In genomic region chr5:112285548-112286085, GRCm38 (mm10) we compare ENCODE assay signal across 16 mouse cellular contexts. TPM values are rescaled to one million over a fixed set of nuclear protein-coding genes. Genes with fewer than 3 reads are reported as not detected.
DNase-seq lines count a peak whose midpoint lies in the region; ATAC-seq and TF ChIP-seq lines count a peak whose summit lies in the region.
"Had no signal": no experiment of that assay in that cellular context is flagged by ENCODE, and none has a peak within 500 bp of the region (broad histone marks: within the 10 kb centered on the region; RNA-seq: fewer than 3 reads in every experiment).

No protein-coding gene starts in this region.

- no peak overlapping the region for H3K4me3 ChIP-seq in heart, postnatal 0 days (ENCODE audit: low read depth, low read length)
- H3K4me3 ChIP-seq in heart, embryonic 12.5 days, result no peak overlapping the region
- no peak overlapping the region for H3K4me3 ChIP-seq in spleen, adult 2 months (ENCODE audit: extremely low read depth, insufficient read depth, insufficient read length)
- H3K4me3 ChIP-seq in forebrain, embryonic 14.5 days (ENCODE audit: low read depth, low read length), result no peak overlapping the region
- H3K4me3 ChIP-seq: hindbrain, embryonic 10.5 days; midbrain, embryonic 12.5 days; stomach, embryonic 15.5 days had no signal

- no peak for DNase-seq in heart, postnatal 0 days (ENCODE audit: low spot score)
- DNase-seq in spleen, adult 2 months (ENCODE audit: low read depth in 1 of 2, low spot score in 2 of 2), result no peak
- DNase-seq in spleen, adult 12 weeks (ENCODE audit: low spot score), result no peak
- peak; percentile 51 for DNase-seq in splenic B cell, adult 2 months (ENCODE audit: low read depth, low spot score)
- no peak for DNase-seq in forebrain, embryonic 14.5 days (ENCODE audit: low spot score)
- DNase-seq: cerebellum, adult 9-11 months; kidney, postnatal 14 days; lung, adult 2 months; right cerebral cortex, postnatal 4 days had no signal

- peaks cover 52% of the 10 kb centered on the region for H3K4me1 ChIP-seq in heart, postnatal 0 days (ENCODE audit: control insufficient read depth, insufficient read depth)
- peaks cover 83% of the 10 kb centered on the region for H3K4me1 ChIP-seq in heart, embryonic 12.5 days (replicated peaks)
- H3K4me1 ChIP-seq in spleen, adult 2 months (ENCODE audit: control insufficient read depth, insufficient read depth, insufficient read length), result peaks cover 56% of the 10 kb centered on the region
- no peaks in the 10 kb centered on the region for H3K4me1 ChIP-seq in forebrain, embryonic 14.5 days (ENCODE audit: control insufficient read depth, insufficient read depth, low read length)

- no peak for TF ChIP-seq POLR2A in spleen, adult 2 months (IDR thresholded peaks at IDR 0.05; ENCODE audit: low read depth, low read length)

- TF ChIP-seq CTCF in heart, postnatal 0 days (IDR thresholded peaks at IDR 0.05; ENCODE audit: low read depth), result no peak
- no peak for TF ChIP-seq CTCF in spleen, adult 2 months (IDR thresholded peaks at IDR 0.05; ENCODE audit: extremely low read depth, insufficient read depth, insufficient read length, insufficient replicate concordance)

- H3K36me3 ChIP-seq in heart, postnatal 0 days (replicated peaks; ENCODE audit: control insufficient read depth, insufficient read depth, low read length), result no peaks in the 10 kb centered on the region
- no peaks in the 10 kb centered on the region for H3K36me3 ChIP-seq in heart, embryonic 12.5 days
- no peaks in the 10 kb centered on the region for H3K36me3 ChIP-seq in spleen, adult 2 months (ENCODE audit: control insufficient read depth, insufficient read depth, low read length)
- H3K36me3 ChIP-seq in splenic B cell, adult 2 months (ENCODE audit: control insufficient read depth, insufficient read depth, low read length, poor library complexity, severe bottlenecking), result no peaks in the 10 kb centered on the region
- no peaks in the 10 kb centered on the region for H3K36me3 ChIP-seq in forebrain, embryonic 14.5 days (ENCODE audit: control insufficient read depth, insufficient read depth, low read length)
- H3K36me3 ChIP-seq: hindbrain, embryonic 10.5 days; stomach, embryonic 15.5 days had no signal

- H3K4me2 ChIP-seq in heart, postnatal 0 days (ENCODE audit: low read depth, low read length), result no peak overlapping the region
- H3K4me2 ChIP-seq in heart, embryonic 12.5 days, result no peak overlapping the region
- H3K4me2 ChIP-seq in forebrain, embryonic 14.5 days (ENCODE audit: low read length), result no peak overlapping the region
- H3K4me2 ChIP-seq: midbrain, embryonic 12.5 days; stomach, embryonic 15.5 days had no signal

- no peaks in the 10 kb centered on the region for H3K27me3 ChIP-seq in heart, postnatal 0 days (ENCODE audit: control insufficient read depth, insufficient read depth, low read length)
- H3K27me3 ChIP-seq in heart, embryonic 12.5 days (replicated peaks), result no peaks in the 10 kb centered on the region
- no peaks in the 10 kb centered on the region for H3K27me3 ChIP-seq in spleen, adult 2 months (ENCODE audit: control insufficient read depth, insufficient read depth, low read length)
- no peaks in the 10 kb centered on the region for H3K27me3 ChIP-seq in splenic B cell, adult 2 months (ENCODE audit: control insufficient read depth, insufficient read depth, low read length, poor library complexity, severe bottlenecking)
- H3K27me3 ChIP-seq in forebrain, embryonic 14.5 days (replicated peaks; ENCODE audit: control insufficient read depth, insufficient read depth, low read length), result no peaks in the 10 kb centered on the region
- H3K27me3 ChIP-seq: CH12.LX; midbrain, embryonic 12.5 days; Patski; stomach, embryonic 15.5 days had no signal

- no peaks in the 10 kb centered on the region for H3K9me3 ChIP-seq in heart, postnatal 0 days (replicated peaks; ENCODE audit: control insufficient read depth, low read length)
- no peaks in the 10 kb centered on the region for H3K9me3 ChIP-seq in heart, embryonic 12.5 days (replicated peaks)
- no peaks in the 10 kb centered on the region for H3K9me3 ChIP-seq in forebrain, embryonic 14.5 days (replicated peaks; ENCODE audit: control insufficient read depth, low read length)
- H3K9me3 ChIP-seq: hindbrain, embryonic 10.5 days; midbrain, embryonic 12.5 days; stomach, embryonic 15.5 days had no signal

- H3K27ac ChIP-seq in heart, postnatal 0 days (ENCODE audit: low read depth), result peak overlapping the region; percentile 78; the same call in 1 of the 2 replicates
- H3K27ac ChIP-seq in heart, embryonic 12.5 days (ENCODE audit: poor library complexity, severe bottlenecking), result no peak overlapping the region
- peak overlapping the region; percentile 26 for H3K27ac ChIP-seq in spleen, adult 2 months (ENCODE audit: insufficient read depth, low read length)
- H3K27ac ChIP-seq in forebrain, embryonic 14.5 days (ENCODE audit: low read depth, low read length), result no peak overlapping the region
- H3K27ac ChIP-seq: hindbrain, embryonic 10.5 days; midbrain, embryonic 12.5 days; stomach, embryonic 15.5 days had no signal

- WGBS in heart, postnatal 0 days, result 83% methylated on average over 7 of the region's 7 CpGs
- 79% methylated on average over 7 of the region's 7 CpGs for WGBS in heart, embryonic 12.5 days
- 44% methylated on average over 7 of the region's 7 CpGs for WGBS in spleen, adult 2 months
- 88% methylated on average over 7 of the region's 7 CpGs for WGBS in forebrain, embryonic 14.5 days

- TF ChIP-seq EP300 in heart, postnatal 0 days (IDR thresholded peaks at IDR 0.05; ENCODE audit: low read depth), result no peak

- H3K9ac ChIP-seq in heart, postnatal 0 days (replicated peaks; ENCODE audit: low read depth, low read length), result no peak overlapping the region
- H3K9ac ChIP-seq in heart, embryonic 12.5 days, result no peak overlapping the region
- no peak overlapping the region for H3K9ac ChIP-seq in forebrain, embryonic 14.5 days (ENCODE audit: low read length)
- H3K9ac ChIP-seq: midbrain, embryonic 12.5 days; stomach, embryonic 15.5 days had no signal

- no peak for ATAC-seq in heart, postnatal 0 days (ENCODE audit: insufficient read depth, low read depth)
- no peak for ATAC-seq in heart, embryonic 12.5 days (ENCODE audit: insufficient number of reproducible peaks, low FRiP score)
- no peak for ATAC-seq in erythroid progenitor cell, adult 5-6 weeks (replicated peaks; ENCODE audit: low FRiP score, poor library complexity, severe bottlenecking)
- ATAC-seq in forebrain, embryonic 14.5 days, result no peak
- ATAC-seq: Patski had no signal

RNA-seq across cellular contexts. Expression of gene Tpst2, which starts 9.1 kb away (rescaled TPM):
- 86.1 and 96.0 TPM in 2 replicates for total RNA-seq in heart, postnatal 0 days (2014; rRNA removed; ENCODE audit: low replicate concordance)
- 42.9 and 43.8 TPM in 2 replicates for polyA plus RNA-seq in heart, postnatal 0 days (2015; fragmentation: Nextera tagmentation; extraction: Ambion mirVana)
- polyA plus RNA-seq in heart, embryonic 12.5 days (2016; fragmentation: Nextera tagmentation; extraction: Ambion mirVana), result 34.4 and 36.4 TPM in 2 replicates
- 102 and 108 TPM in 2 replicates for polyA plus RNA-seq in spleen, adult 2 months (2012; rRNA removed)
- total RNA-seq in erythroid progenitor cell, adult 5-6 weeks (2015; ENCODE audit: low replicate concordance), result 3.4 and 6.5 TPM in 2 replicates
- 5.8 and 19.2 TPM in 2 replicates for total RNA-seq in erythroid progenitor cell, adult 5-6 weeks (2017; ENCODE audit: low replicate concordance)
- 29.5 and 30.6 TPM in 2 replicates for polyA plus RNA-seq in forebrain, embryonic 14.5 days (2014; fragmentation: Nextera tagmentation; extraction: Ambion mirVana)

RNA-seq across cellular contexts. Expression of gene Crybb1, which starts 30.0 kb away (rescaled TPM):
- total RNA-seq in heart, postnatal 0 days (2014; rRNA removed; ENCODE audit: low replicate concordance), result not detected in 2 replicates
- 0.26 and 0.54 TPM in 2 replicates for polyA plus RNA-seq in heart, postnatal 0 days (2015; fragmentation: Nextera tagmentation; extraction: Ambion mirVana)
- 0.46 and 0.67 TPM in 2 replicates for polyA plus RNA-seq in heart, embryonic 12.5 days (2016; fragmentation: Nextera tagmentation; extraction: Ambion mirVana)
- polyA plus RNA-seq in spleen, adult 2 months (2012; rRNA removed), result 0.25 and 0.46 TPM in 2 replicates
- total RNA-seq in erythroid progenitor cell, adult 5-6 weeks (2015; ENCODE audit: low replicate concordance), result not detected in 2 replicates
- not detected in 2 replicates for total RNA-seq in erythroid progenitor cell, adult 5-6 weeks (2017; ENCODE audit: low replicate concordance)
- 2.5 and 4.6 TPM in 2 replicates for polyA plus RNA-seq in forebrain, embryonic 14.5 days (2014; fragmentation: Nextera tagmentation; extraction: Ambion mirVana)
- total RNA-seq: CH12.LX had no signal
- polyA plus RNA-seq: Patski had no signal

RNA-seq across cellular contexts. Expression of gene Cryba4, which starts 33.3 kb away (rescaled TPM):
- 0.39 and 1.6 TPM in 2 replicates for total RNA-seq in heart, postnatal 0 days (2014; rRNA removed; ENCODE audit: low replicate concordance)
- 3.7 and 4.1 TPM in 2 replicates for polyA plus RNA-seq in heart, postnatal 0 days (2015; fragmentation: Nextera tagmentation; extraction: Ambion mirVana)
- 0.57 and 0.64 TPM in 2 replicates for polyA plus RNA-seq in heart, embryonic 12.5 days (2016; fragmentation: Nextera tagmentation; extraction: Ambion mirVana)
- polyA plus RNA-seq in spleen, adult 2 months (2012; rRNA removed), result 1.5 and 2.6 TPM in 2 replicates
- not detected in 2 replicates for total RNA-seq in erythroid progenitor cell, adult 5-6 weeks (2015; ENCODE audit: low replicate concordance)
- not detected in 2 replicates for total RNA-seq in erythroid progenitor cell, adult 5-6 weeks (2017; ENCODE audit: low replicate concordance)
- polyA plus RNA-seq in forebrain, embryonic 14.5 days (2014; fragmentation: Nextera tagmentation; extraction: Ambion mirVana), result 1.4 and 2.2 TPM in 2 replicates
- total RNA-seq: CH12.LX had no signal
- polyA plus RNA-seq: Patski had no signal

RNA-seq across cellular contexts. Expression of gene Tfip11, which starts 40.5 kb away (rescaled TPM):
- total RNA-seq in heart, postnatal 0 days (2014; rRNA removed; ENCODE audit: low replicate concordance), result 6.5 and 11.4 TPM in 2 replicates
- polyA plus RNA-seq in heart, postnatal 0 days (2015; fragmentation: Nextera tagmentation; extraction: Ambion mirVana), result 11.7 TPM in 2 replicates
- 21.6 and 22.3 TPM in 2 replicates for polyA plus RNA-seq in heart, embryonic 12.5 days (2016; fragmentation: Nextera tagmentation; extraction: Ambion mirVana)
- 29.8 and 36.5 TPM in 2 replicates for polyA plus RNA-seq in spleen, adult 2 months (2012; rRNA removed)
- 6.3 and 8.6 TPM in 2 replicates for total RNA-seq in erythroid progenitor cell, adult 5-6 weeks (2015; ENCODE audit: low replicate concordance)
- 10.5 and 25.9 TPM in 2 replicates for total RNA-seq in erythroid progenitor cell, adult 5-6 weeks (2017; ENCODE audit: low replicate concordance)
- polyA plus RNA-seq in forebrain, embryonic 14.5 days (2014; fragmentation: Nextera tagmentation; extraction: Ambion mirVana), result 19.0 and 25.2 TPM in 2 replicates

RNA-seq across cellular contexts. Expression of gene Srrd, which starts 57.2 kb away (rescaled TPM):
- 57.9 and 65.2 TPM in 2 replicates for total RNA-seq in heart, postnatal 0 days (2014; rRNA removed; ENCODE audit: low replicate concordance)
- 14.1 and 18.2 TPM in 2 replicates for polyA plus RNA-seq in heart, postnatal 0 days (2015; fragmentation: Nextera tagmentation; extraction: Ambion mirVana)
- 23.8 and 25.2 TPM in 2 replicates for polyA plus RNA-seq in heart, embryonic 12.5 days (2016; fragmentation: Nextera tagmentation; extraction: Ambion mirVana)
- polyA plus RNA-seq in spleen, adult 2 months (2012; rRNA removed), result 30.8 and 33.6 TPM in 2 replicates
- 15.1 and 20.1 TPM in 2 replicates for total RNA-seq in erythroid progenitor cell, adult 5-6 weeks (2015; ENCODE audit: low replicate concordance)
- total RNA-seq in erythroid progenitor cell, adult 5-6 weeks (2017; ENCODE audit: low replicate concordance), result 0.38 and 6.2 TPM in 2 replicates
- 49.1 and 58.8 TPM in 2 replicates for polyA plus RNA-seq in forebrain, embryonic 14.5 days (2014; fragmentation: Nextera tagmentation; extraction: Ambion mirVana)

Comparison
In these comparisons a context has a peak if more than half of its experiments do, and no peak if none do; other contexts are left out.
1. H3K27ac ChIP-seq: peak in heart, postnatal 0 days (single experiment) and spleen, adult 2 months (single experiment); none in heart, embryonic 12.5 days (single experiment) and forebrain, embryonic 14.5 days (single experiment).